Mouse (Mus musculus) stomach, embryonic 15.5 days (tissue): ENCODE results near the gene Lrrc32. TPM values are rescaled to one million over a fixed set of nuclear protein-coding genes. Genes with fewer than 3 reads are reported as not detected.

Experiments used
- ATAC-seq: fragments of 200-750 bp; cut with Nextera tagmentation; 2 replicates; pipeline ENCODE4 v1.8.0; 2017; ENCODE audit warnings: low read depth, moderate number of reproducible peaks, moderate TSS enrichment; ENCODE audit not compliant: insufficient read depth, low FRiP score
- H3K27ac ChIP-seq: fragments of 300-500 bp; sonication (generic); 2 replicates; pipeline ENCODE4 v1.5.1; 2015; ENCODE audit warnings: mild to moderate bottlenecking, inconsistent platforms
- H3K27me3 ChIP-seq: fragments of 300-500 bp; sonication (generic); replicated peaks from 2 replicates; pipeline ENCODE4 v1.6.1; 2015; ENCODE audit warnings: inconsistent platforms
- H3K36me3 ChIP-seq: fragments of 300-500 bp; sonication (generic); 2 replicates; pipeline ENCODE4 v1.6.1; 2015; ENCODE audit warnings: inconsistent platforms
- H3K4me1 ChIP-seq: fragments of 300-500 bp; sonication (generic); 2 replicates; pipeline ENCODE4 v1.6.1; 2015; ENCODE audit warnings: inconsistent platforms
- H3K4me2 ChIP-seq: fragments of 300-500 bp; sonication (generic); 2 replicates; pipeline ENCODE4 v1.6.1; 2015; ENCODE audit warnings: mild to moderate bottlenecking, inconsistent platforms
- H3K4me3 ChIP-seq: fragments of 300-500 bp; sonication (generic); replicated peaks from 2 replicates; pipeline ENCODE4 v1.5.1; 2015; ENCODE audit warnings: inconsistent platforms
- H3K9ac ChIP-seq: fragments of 300-500 bp; sonication (generic); 2 replicates; pipeline ENCODE4 v1.6.1; 2015; ENCODE audit warnings: inconsistent platforms
- H3K9me3 ChIP-seq: fragments of 300-500 bp; sonication (generic); 2 replicates; pipeline ENCODE4 v1.6.1; 2016; ENCODE audit warnings: inconsistent platforms
- WGBS: fragments of 180-500 bp; shearing (Covaris S2); methylation state at CpG from one replicate; pipeline ENCODE4 v1.1.7; 2015; 5-methylcytosine and 5-hydroxymethylcytosine counted together
- polyA plus RNA-seq: library from polyadenylated mRNA; unstranded; fragments of >200 nt; fragmentation: Nextera tagmentation; extraction: Ambion mirVana; gene quantifications from 2 replicates; pipeline ENCODE4 v1.2.1, GENCODE M21; 2015

The Lrrc32 gene
- polyA plus RNA-seq, 1 experiment from 2014 or later = 9.8 TPM

DNA sequence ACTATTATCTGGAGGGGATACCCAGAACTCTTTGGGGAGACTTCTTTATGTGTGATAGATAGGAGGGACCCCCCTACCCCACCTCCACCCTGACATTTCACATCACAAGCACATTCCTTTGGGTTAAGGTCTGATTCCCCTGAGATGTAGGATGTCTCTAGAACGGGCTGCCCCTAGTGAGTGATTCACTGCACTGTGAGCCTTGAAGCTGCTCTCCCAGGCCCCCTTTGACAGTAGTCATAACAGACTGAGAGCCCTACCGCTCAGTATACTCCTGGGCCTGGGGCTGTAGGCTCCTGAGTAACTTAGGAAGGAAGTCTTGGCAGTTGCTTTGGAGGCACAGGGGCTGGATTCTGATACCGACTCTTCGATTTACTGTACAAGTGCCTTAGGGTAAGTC, 1.2 kb downstream of the Lrrc32 start:
- peak overlapping the region; percentile 91 for H3K4me2 ChIP-seq
- WGBS = 49% methylated on average over 4 of the region's 4 CpGs
- H3K27me3 ChIP-seq = no peaks in the 10 kb centered on the region
- H3K36me3 ChIP-seq = no peaks in the 10 kb centered on the region
- H3K27ac ChIP-seq = no peak overlapping the region
- no peaks in the 10 kb centered on the region for H3K9me3 ChIP-seq
- peak overlapping the region; percentile 42; the same call in 1 of the 2 replicates for H3K9ac ChIP-seq
- peak overlapping the region; percentile 55 for H3K4me3 ChIP-seq
- H3K4me1 ChIP-seq = peaks cover 22% of the 10 kb centered on the region; the same call in 1 of the 2 replicates
- ATAC-seq = no peak

DNA sequence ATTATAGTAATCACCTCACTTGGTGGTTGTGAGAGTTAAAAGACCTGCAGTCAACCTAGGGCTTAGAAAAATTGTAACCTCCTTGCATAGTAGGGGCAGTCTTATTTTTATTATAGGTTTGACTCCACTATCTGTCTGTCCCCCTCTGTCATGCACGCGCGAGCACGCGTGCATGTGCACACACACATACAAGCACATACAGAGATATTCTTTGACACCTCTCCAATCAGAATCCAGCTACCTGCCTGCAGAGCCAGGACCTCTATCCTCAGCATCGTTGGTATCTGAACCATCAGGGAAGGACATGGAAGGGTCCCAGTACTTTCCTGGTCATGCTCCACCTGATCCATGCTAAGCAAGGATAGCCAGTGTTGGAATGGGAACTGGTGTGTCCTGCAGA, 1.8 kb downstream of the Lrrc32 start:
- ATAC-seq = no peak
- Histone ChIP-seq H3K9ac (no peak overlapping the region), H3K27me3 (no peaks in the 10 kb centered on the region)

DNA sequence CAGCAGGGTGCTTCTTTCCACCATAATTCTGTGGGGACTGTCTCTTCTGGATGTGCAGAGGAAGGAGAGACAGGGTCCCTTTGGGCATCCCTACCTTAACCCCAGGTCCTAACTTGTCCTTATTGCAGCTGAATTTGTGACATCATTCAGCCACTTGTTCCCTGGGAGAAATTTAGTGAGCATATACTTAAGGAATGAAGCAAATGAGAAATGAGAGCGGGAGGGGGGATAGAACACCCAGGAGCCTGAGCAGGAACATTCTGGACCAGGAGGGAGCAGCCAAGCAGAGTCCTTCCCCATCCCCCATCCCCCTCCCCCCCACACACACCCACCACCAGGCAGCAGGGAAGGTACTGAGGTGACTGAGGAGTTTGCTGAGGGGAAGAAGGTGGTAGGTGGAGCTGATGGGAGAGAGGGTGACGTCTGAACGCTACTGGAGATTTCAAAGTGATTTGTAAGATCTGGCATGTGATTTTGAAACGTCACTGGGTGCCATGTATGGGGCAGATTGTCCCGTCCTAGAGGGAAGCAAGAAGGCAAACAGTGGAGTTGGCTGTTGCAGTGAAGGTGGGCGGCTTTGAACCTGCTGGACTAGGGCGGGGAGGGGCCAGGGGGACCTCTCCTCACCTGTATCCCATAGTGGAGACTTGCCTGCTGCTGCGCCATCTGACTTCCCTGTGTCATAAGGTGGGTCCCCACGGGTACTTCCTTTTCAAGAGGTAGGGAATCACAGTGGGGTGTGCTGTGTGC, 2.5 kb downstream of the Lrrc32 start:
- no peaks in the 10 kb centered on the region for H3K36me3 ChIP-seq
- no peak for ATAC-seq
- no peaks in the 10 kb centered on the region for H3K27me3 ChIP-seq
- H3K9me3 ChIP-seq = no peaks in the 10 kb centered on the region
- no peak overlapping the region for H3K27ac ChIP-seq
- no peak overlapping the region for H3K9ac ChIP-seq
- peak overlapping the region; percentile 55 for H3K4me3 ChIP-seq
- 57% methylated on average over 9 of the region's 9 CpGs for WGBS
- peaks cover 17% of the 10 kb centered on the region; the same call in 1 of the 2 replicates for H3K4me1 ChIP-seq
- H3K4me2 ChIP-seq = peak overlapping the region; percentile 91

More for the DNA sequence above, 1.8 kb downstream of the Lrrc32 start:
- no peak overlapping the region for H3K27ac ChIP-seq
- 92% methylated on average over 6 of the region's 6 CpGs for WGBS
- no peaks in the 10 kb centered on the region for H3K36me3 ChIP-seq
- peak overlapping the region; percentile 91 for H3K4me2 ChIP-seq
- H3K4me3 ChIP-seq = peak overlapping the region; percentile 55
- no peaks in the 10 kb centered on the region for H3K9me3 ChIP-seq
- peaks cover 22% of the 10 kb centered on the region; the same call in 1 of the 2 replicates for H3K4me1 ChIP-seq

DNA sequence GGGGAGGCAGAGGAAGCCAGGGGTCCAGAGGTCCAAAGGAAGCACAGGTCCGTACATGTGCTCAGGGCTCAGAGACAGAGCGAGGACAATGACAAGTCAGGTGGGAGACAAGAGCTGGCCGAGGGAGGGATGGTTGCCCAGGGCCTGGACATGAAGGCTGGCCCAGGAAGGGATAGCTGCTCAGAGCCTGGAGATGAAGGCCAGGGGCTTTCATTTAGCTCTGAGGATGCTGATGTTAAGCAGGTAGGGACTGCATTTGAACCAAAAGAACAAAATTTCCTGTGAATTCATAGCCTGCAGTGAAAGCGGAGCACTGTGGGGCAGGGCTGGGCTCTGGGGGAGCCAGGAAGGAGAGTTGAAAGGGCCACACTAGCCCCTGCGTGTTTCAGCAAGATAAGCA, 3.2 kb downstream of the Lrrc32 start:
- WGBS = 67% methylated on average over 5 of the region's 5 CpGs
- Histone ChIP-seq H3K36me3 (no peaks in the 10 kb centered on the region), H3K27ac (no peak overlapping the region), H3K9me3 (no peaks in the 10 kb centered on the region), H3K4me1 (peaks cover 16% of the 10 kb centered on the region; the same call in 1 of the 2 replicates), H3K4me2 (peak overlapping the region; percentile 91), H3K4me3 (no peak overlapping the region; the same call in 1 of the 2 replicates), H3K27me3 (no peaks in the 10 kb centered on the region), H3K9ac (no peak overlapping the region)
- no peak for ATAC-seq

DNA sequence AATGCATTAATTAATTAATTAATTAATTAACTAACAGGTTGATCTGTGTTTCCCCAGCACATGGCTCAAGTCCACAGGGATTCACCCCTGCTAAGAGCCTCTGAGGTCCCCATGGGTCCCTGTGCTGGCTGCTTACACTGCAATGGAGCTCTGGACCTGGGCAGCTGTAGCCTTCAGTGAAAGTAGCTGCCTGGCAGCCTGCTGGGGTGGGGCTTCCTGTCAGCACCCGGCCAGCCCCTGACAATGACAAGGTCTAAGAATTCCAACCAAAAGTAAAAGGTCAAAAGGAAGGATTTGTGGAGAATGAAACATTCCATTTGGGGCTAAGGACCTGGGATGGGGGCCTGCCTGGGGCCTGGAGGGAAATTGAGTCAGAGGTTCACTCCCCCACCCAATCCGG, 4.2 kb downstream of the Lrrc32 start:
- Histone ChIP-seq H3K4me3 (no peak overlapping the region), H3K9me3 (no peaks in the 10 kb centered on the region), H3K27me3 (no peaks in the 10 kb centered on the region), H3K27ac (no peak overlapping the region), H3K9ac (no peak overlapping the region), H3K4me1 (peaks cover 16% of the 10 kb centered on the region; the same call in 1 of the 2 replicates), H3K4me2 (no peak overlapping the region), H3K36me3 (no peaks in the 10 kb centered on the region)
- no peak for ATAC-seq
- WGBS = 46% methylated on average over 2 of the region's 2 CpGs

DNA sequence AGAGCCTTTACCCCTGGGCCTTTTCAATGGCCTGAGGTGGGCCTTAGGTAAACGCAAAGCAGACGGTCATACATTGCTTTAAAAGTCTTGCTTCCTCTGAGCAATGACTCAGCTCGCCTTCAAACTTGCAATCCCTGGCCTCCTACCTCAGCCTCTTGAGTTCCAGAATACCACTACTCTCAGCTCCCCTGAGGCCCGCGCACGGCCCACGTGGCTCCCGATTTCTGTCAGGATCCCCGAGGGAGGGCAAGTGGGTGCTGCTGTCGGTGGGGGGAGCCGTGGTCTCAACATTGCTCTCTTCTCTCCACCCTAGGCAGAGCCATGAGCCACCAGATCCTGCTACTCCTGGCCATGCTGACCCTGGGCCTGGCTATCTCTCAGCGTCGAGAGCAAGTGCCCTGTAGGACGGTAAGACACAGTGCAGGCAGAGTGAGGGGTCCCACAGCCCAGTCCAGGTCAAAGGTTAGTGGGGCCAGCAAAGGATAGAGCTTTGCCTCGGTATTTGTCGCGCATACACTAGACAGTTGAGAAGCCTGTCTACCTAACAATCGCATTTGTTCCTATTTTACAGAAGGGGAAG, 4.9 kb downstream of the Lrrc32 start:
- Histone ChIP-seq H3K4me1 (peaks cover 15% of the 10 kb centered on the region; the same call in 1 of the 2 replicates), H3K27ac (no peak overlapping the region), H3K4me2 (no peak overlapping the region), H3K9me3 (no peaks in the 10 kb centered on the region), H3K9ac (no peak overlapping the region), H3K36me3 (no peaks in the 10 kb centered on the region), H3K27me3 (no peaks in the 10 kb centered on the region), H3K4me3 (no peak overlapping the region)
- ATAC-seq = no peak
- 59% methylated on average over 18 of the region's 18 CpGs for WGBS

DNA sequence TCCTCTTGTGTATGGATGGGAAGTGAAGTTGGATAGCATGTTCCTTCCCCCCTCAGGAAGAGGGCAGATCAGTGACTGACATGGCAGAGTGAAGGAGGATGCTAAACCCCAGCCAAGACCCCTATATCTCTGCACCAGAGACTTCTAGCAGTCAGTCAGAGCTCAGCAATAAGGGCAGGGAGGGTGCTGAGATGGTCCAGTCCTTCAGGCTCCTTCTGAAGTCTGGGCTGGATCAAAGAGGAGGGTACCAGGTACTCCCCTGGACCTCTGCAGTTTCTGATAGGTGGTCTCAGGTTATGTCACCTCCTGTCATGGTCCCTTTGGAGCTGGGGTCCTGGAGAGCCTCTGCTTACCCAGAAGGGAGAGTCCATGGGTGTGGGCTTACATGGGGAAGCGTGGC, 6.5 kb downstream of the Lrrc32 start:
- H3K27me3 ChIP-seq = no peaks in the 10 kb centered on the region
- no peak overlapping the region for H3K4me3 ChIP-seq
- 59% methylated on average over 1 of the region's 1 CpGs for WGBS
- H3K9me3 ChIP-seq = no peaks in the 10 kb centered on the region
- no peaks in the 10 kb centered on the region for H3K36me3 ChIP-seq
- H3K4me1 ChIP-seq = peaks cover 15% of the 10 kb centered on the region
- no peak overlapping the region for H3K4me2 ChIP-seq
- no peak overlapping the region for H3K27ac ChIP-seq
- no peak for ATAC-seq
- H3K9ac ChIP-seq = no peak overlapping the region

DNA sequence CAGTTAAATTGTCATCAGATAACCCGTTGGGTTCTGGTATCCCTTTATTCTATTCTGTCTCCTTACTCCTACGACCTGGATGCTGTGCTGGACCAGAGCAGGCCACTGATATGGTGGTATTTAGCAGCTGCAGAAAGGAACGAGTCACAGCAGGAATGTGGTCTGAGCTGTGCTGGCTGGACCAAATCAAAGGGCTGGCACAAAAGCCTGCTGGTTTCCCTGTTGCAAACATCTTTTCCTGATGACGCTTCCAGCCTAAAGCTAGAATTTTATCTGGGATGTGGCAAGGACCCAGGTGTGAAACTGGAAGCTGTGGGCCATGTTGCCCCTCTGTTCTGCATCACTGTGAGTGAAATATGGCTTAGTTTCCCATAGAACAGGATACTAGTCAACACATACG, 8.4 kb downstream of the Lrrc32 start:
- H3K4me1 ChIP-seq = peaks cover 15% of the 10 kb centered on the region
- WGBS = 64% methylated on average over 5 of the region's 5 CpGs

DNA sequence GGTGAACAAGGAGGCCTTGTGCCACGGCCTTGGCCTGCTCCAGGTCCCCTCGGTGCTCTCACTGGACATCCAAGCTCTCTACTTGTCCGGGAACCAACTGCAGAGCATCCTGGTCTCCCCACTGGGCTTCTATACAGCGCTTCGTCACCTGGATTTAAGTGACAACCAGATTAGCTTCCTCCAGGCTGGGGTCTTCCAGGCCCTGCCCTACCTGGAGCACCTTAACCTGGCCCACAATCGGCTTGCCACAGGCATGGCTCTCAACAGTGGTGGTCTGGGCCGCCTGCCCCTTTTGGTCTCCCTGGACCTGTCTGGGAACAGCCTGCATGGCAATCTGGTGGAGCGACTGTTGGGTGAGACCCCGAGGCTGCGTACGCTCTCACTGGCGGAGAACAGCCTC, 9.0 kb downstream of the Lrrc32 start:
- H3K27me3 ChIP-seq = no peaks in the 10 kb centered on the region
- no peak overlapping the region for H3K4me3 ChIP-seq
- peaks cover 21% of the 10 kb centered on the region for H3K4me1 ChIP-seq
- H3K9me3 ChIP-seq = no peaks in the 10 kb centered on the region
- WGBS = 90% methylated on average over 12 of the region's 12 CpGs
- 0 out of 2 replicates have a peak, but pooled peaks cover 4% of the 10 kb centered on the region for H3K36me3 ChIP-seq
- no peak for ATAC-seq
- no peak overlapping the region for H3K9ac ChIP-seq
- no peak overlapping the region for H3K27ac ChIP-seq
- no peak overlapping the region for H3K4me2 ChIP-seq

More for the DNA sequence above, 8.4 kb downstream of the Lrrc32 start:
- H3K27ac ChIP-seq = no peak overlapping the region
- no peaks in the 10 kb centered on the region for H3K9me3 ChIP-seq
- H3K4me3 ChIP-seq = no peak overlapping the region
- no peaks in the 10 kb centered on the region for H3K27me3 ChIP-seq
- no peak for ATAC-seq
- H3K36me3 ChIP-seq = 0 out of 2 replicates have a peak, but pooled peaks cover 4% of the 10 kb centered on the region
- H3K4me2 ChIP-seq = no peak overlapping the region
- no peak overlapping the region for H3K9ac ChIP-seq

DNA sequence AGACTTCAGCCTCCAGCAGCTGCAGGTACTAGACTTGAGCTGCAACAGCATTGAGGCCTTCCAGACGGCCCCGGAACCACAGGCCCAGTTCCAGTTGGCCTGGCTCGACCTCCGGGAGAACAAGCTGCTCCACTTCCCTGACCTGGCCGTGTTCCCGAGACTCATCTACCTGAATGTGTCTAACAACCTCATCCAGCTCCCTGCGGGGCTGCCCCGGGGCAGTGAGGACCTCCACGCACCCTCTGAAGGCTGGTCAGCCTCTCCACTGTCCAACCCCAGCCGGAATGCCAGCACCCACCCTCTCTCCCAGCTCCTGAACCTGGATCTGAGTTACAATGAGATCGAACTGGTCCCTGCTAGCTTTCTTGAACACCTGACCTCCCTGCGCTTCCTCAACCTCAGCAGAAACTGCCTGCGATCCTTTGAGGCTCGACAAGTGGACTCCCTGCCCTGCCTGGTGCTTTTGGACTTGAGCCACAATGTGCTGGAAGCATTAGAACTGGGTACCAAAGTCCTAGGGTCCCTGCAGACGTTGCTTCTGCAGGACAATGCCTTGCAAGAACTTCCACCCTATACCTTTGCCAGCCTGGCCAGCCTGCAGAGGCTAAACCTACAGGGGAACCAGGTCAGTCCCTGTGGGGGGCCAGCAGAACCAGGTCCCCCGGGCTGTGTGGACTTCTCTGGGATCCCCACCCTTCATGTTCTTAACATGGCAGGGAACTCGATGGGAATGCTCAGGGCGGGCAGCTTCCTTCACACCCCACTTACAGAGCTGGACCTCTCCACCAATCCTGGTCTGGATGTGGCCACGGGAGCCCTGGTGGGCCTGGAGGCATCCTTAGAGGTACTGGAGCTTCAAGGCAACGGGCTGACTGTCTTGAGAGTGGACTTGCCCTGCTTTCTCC, 9.8 kb downstream of the Lrrc32 start:
- H3K4me2 ChIP-seq = no peak overlapping the region
- H3K4me1 ChIP-seq = peaks cover 20% of the 10 kb centered on the region
- no peaks in the 10 kb centered on the region for H3K27me3 ChIP-seq
- no peak for ATAC-seq
- WGBS = 80% methylated on average over 20 of the region's 20 CpGs
- H3K9ac ChIP-seq = no peak overlapping the region
- H3K4me3 ChIP-seq = no peak overlapping the region
- H3K27ac ChIP-seq = 0 out of 2 replicates have a peak overlapping the region, but pooled peaks have one; percentile 19
- no peaks in the 10 kb centered on the region for H3K9me3 ChIP-seq
- 0 out of 2 replicates have a peak, but pooled peaks cover 4% of the 10 kb centered on the region for H3K36me3 ChIP-seq

DNA sequence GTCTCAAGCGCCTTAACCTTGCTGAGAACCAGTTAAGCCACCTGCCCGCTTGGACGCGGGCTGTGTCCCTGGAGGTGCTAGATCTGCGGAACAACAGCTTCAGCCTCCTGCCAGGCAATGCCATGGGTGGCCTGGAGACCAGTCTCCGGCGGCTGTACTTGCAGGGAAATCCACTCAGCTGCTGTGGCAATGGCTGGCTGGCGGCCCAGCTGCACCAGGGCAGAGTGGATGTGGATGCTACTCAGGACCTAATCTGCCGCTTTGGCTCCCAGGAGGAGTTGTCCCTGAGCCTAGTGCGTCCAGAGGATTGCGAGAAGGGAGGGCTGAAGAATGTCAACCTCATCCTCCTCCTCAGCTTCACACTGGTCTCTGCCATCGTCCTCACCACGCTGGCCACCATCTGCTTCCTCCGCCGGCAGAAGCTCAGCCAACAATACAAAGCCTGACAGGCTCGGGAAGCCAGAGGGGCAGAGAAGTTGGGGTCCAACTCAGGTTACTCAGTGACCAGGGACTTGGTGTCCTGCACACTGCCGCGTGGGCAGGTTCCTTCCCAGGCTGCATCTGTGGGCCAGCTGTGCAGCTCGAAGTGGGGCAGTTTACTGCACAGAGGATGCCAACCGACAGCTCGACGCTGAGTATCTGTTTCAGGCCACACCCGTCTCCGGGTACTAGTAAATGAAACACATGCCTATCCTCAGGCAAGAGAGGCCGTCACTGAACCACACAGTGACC, 10.6 kb downstream of the Lrrc32 start:
- Histone ChIP-seq H3K27me3 (no peaks in the 10 kb centered on the region), H3K36me3 (0 out of 2 replicates have a peak, but pooled peaks cover 4% of the 10 kb centered on the region), H3K4me3 (no peak overlapping the region), H3K4me1 (peaks cover 24% of the 10 kb centered on the region), H3K9me3 (no peaks in the 10 kb centered on the region), H3K27ac (peak overlapping the region; percentile 19; the same call in 1 of the 2 replicates), H3K4me2 (no peak overlapping the region), H3K9ac (no peak overlapping the region)
- WGBS = 75% methylated on average over 25 of the region's 25 CpGs
- ATAC-seq = no peak
